In the genomic region with DNA sequence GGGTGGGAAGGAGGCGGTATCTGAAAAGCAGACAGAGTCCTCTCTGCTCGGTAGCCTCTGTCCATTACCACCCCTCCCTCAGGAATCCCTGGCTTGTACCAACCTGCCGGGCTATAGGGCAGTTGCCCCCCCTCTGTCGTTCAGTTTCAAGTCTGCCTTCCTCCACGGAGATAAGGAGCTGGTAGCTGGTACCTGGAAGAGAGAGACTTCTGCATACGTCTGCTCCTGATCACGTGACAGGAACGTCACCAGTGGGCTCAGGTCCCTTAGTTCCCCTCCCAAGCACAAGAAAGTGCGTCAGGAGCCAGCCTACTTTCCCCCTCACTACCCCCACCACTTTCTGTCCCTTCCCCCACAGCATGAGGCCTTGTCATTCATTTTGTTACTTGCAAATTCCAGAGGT, we compare ENCODE assay signal across 8 mouse cellular contexts. TPM values are rescaled to one million over a fixed set of nuclear protein-coding genes. Genes with fewer than 3 reads are reported as not detected.
DNase-seq lines count a peak whose midpoint lies in the region; ATAC-seq and TF ChIP-seq lines count a peak whose summit lies in the region.

A gene (minus strand): TSS at position 213 of the 403 bp plus-strand sequence.

- peaks cover 10% of the 10 kb centered on the region; the same call in 1 of the 2 replicates for H3K4me1 ChIP-seq in G1E (ENCODE audit: insufficient read depth, low read depth, low read length)
- peaks cover 2% of the 10 kb centered on the region; the same call in 1 of the 2 replicates for H3K4me1 ChIP-seq in cerebellum, adult 2 months (ENCODE audit: control insufficient read depth, insufficient read depth, low read length)
- no peaks in the 10 kb centered on the region; the same call in 1 of the 2 replicates for H3K4me1 ChIP-seq in hindbrain, embryonic 16.5 days (ENCODE audit: control insufficient read depth, insufficient read depth, low read depth, low read length)
- H3K4me1 ChIP-seq in limb, embryonic 12.5 days (replicated peaks), result peaks cover 5% of the 10 kb centered on the region; the same call in 1 of the 2 replicates

- no peaks in the 10 kb centered on the region for H3K36me3 ChIP-seq in G1E (replicated peaks)
- H3K36me3 ChIP-seq in hindbrain, embryonic 16.5 days (ENCODE audit: control insufficient read depth, insufficient read depth, low read length), result no peaks in the 10 kb centered on the region
- no peaks in the 10 kb centered on the region for H3K36me3 ChIP-seq in limb, embryonic 12.5 days

- peak within 1 kb of the TSS; percentile 59 for H3K4me2 ChIP-seq in hindbrain, embryonic 16.5 days (ENCODE audit: low read length)
- H3K4me2 ChIP-seq in limb, embryonic 12.5 days, result peak within 1 kb of the TSS; percentile 59

- no peaks in the 10 kb centered on the region for H3K9me3 ChIP-seq in G1E (replicated peaks)
- H3K9me3 ChIP-seq in hindbrain, embryonic 16.5 days (ENCODE audit: control insufficient read depth, low read length), result no peaks in the 10 kb centered on the region
- no peaks in the 10 kb centered on the region for H3K9me3 ChIP-seq in limb, embryonic 12.5 days

- no peaks in the 10 kb centered on the region for H3K27me3 ChIP-seq in G1E (ENCODE audit: insufficient read depth, low read length)
- no peaks in the 10 kb centered on the region for H3K27me3 ChIP-seq in cerebellum, adult 2 months (ENCODE audit: control insufficient read depth, insufficient read depth, low read length)
- H3K27me3 ChIP-seq in hindbrain, embryonic 16.5 days (replicated peaks; ENCODE audit: control insufficient read depth, insufficient read depth, low read length), result no peaks in the 10 kb centered on the region
- H3K27me3 ChIP-seq in limb, embryonic 12.5 days, result peaks cover 28% of the 10 kb centered on the region; the same call in 1 of the 2 replicates

- TF ChIP-seq POLR2A in cerebellum, adult 2 months (IDR thresholded peaks at IDR 0.05; ENCODE audit: borderline replicate concordance, insufficient read depth, low read length), result peak; percentile 59; the same call in 1 of the 2 replicates

- ATAC-seq in G1E (ENCODE audit: extremely low read depth, insufficient number of reproducible peaks, low FRiP score, poor library complexity, severe bottlenecking), result no peak
- ATAC-seq in hindbrain, embryonic 16.5 days, result peak; percentile 97
- ATAC-seq in limb, embryonic 12.5 days (ENCODE audit: insufficient number of reproducible peaks, insufficient read depth, low FRiP score, low TSS enrichment, low read depth), result peak; percentile 85
- ATAC-seq in megakaryocyte, adult 5-6 weeks (ENCODE audit: poor library complexity, severe bottlenecking), result no peak

- H3K9ac ChIP-seq in hindbrain, embryonic 16.5 days (ENCODE audit: low read depth, low read length), result peak within 1 kb of the TSS; percentile 64
- peak within 1 kb of the TSS; percentile 27 for H3K9ac ChIP-seq in limb, embryonic 12.5 days (replicated peaks)

- TF ChIP-seq CTCF in G1E (IDR thresholded peaks at IDR 0.05; ENCODE audit: low read depth, low read length), result no peak
- no peak for TF ChIP-seq CTCF in cerebellum, adult 2 months (IDR thresholded peaks at IDR 0.05; ENCODE audit: borderline replicate concordance, insufficient read depth, low read depth, low read length)

- no peak for DNase-seq in G1E (ENCODE audit: low spot score)
- DNase-seq in cerebellum, adult 2 months, result peak; percentile 75 to 82
- peak; percentile 53 for DNase-seq in forelimb bud, embryonic 11.5 days (ENCODE audit: low read depth, low spot score)
- DNase-seq in neural tube, embryonic 10.5 days (ENCODE audit: extremely low spot score, low spot score), result peak; percentile 29
- DNase-seq in adrenal gland, postnatal 25 days, result no peak

- peak within 1 kb of the TSS; percentile 74 for H3K27ac ChIP-seq in cerebellum, adult 2 months (ENCODE audit: insufficient read depth, low read length)
- H3K27ac ChIP-seq in hindbrain, embryonic 16.5 days (ENCODE audit: low read depth, low read length), result peak within 1 kb of the TSS; percentile 79
- no peak within 1 kb of the TSS for H3K27ac ChIP-seq in limb, embryonic 12.5 days

- H3K4me3 ChIP-seq in G1E (ENCODE audit: low read depth, low read length), result peak within 1 kb of the TSS; percentile 51
- peak within 1 kb of the TSS; percentile 96 for H3K4me3 ChIP-seq in cerebellum, adult 2 months (replicated peaks; ENCODE audit: insufficient read depth, low read depth, low read length)
- peak within 1 kb of the TSS; percentile 50 for H3K4me3 ChIP-seq in hindbrain, embryonic 16.5 days (ENCODE audit: low read length)
- peak within 1 kb of the TSS; percentile 43 for H3K4me3 ChIP-seq in limb, embryonic 12.5 days (replicated peaks)

- 2% methylated on average over 9 of the region's 9 CpGs for WGBS in cerebellum, adult 2 months
- 23% methylated on average over 9 of the region's 9 CpGs for WGBS in hindbrain, embryonic 16.5 days
- WGBS in limb, embryonic 12.5 days, result 15% methylated on average over 9 of the region's 9 CpGs

RNA-seq across cellular contexts. Expression of the gene that starts here (rescaled TPM):
- total RNA-seq in G1E (2014; fragmentation: Nextera tagmentation) (12.0 and 12.3 TPM in 2 replicates), G1E (2017) (0.23 and 0.93 TPM in 2 replicates)
- 3.3 and 3.6 TPM in 2 replicates for polyA plus RNA-seq in G1E (2012)
- polyA plus RNA-seq in cerebellum, adult 2 months (2012; rRNA removed), result 123 and 134 TPM in 2 replicates
- polyA plus RNA-seq in hindbrain, embryonic 16.5 days (2015; fragmentation: Nextera tagmentation; extraction: Ambion mirVana), result 37.8 and 39.5 TPM in 2 replicates
- polyA plus RNA-seq in limb, embryonic 12.5 days (2016; fragmentation: Nextera tagmentation; extraction: Ambion mirVana), result 12.7 and 13.8 TPM in 2 replicates
- total RNA-seq in megakaryocyte, adult 5-6 weeks (2015), result not detected in 2 replicates
- not detected in 2 replicates for total RNA-seq in megakaryocyte, adult 5-6 weeks (2017)
- 2.1 and 4.1 TPM in 2 replicates for total RNA-seq in adrenal gland, postnatal 25 days (2021)

Comparison
In these comparisons a context has a peak if more than half of its experiments do, and no peak if none do; other contexts are left out.
1. ATAC-seq: peak in hindbrain, embryonic 16.5 days (single experiment) and limb, embryonic 12.5 days (single experiment); none in G1E (single experiment) and megakaryocyte, adult 5-6 weeks (single experiment).
2. DNase-seq: peak in cerebellum, adult 2 months (2 of 2), forelimb bud, embryonic 11.5 days (single experiment) and neural tube, embryonic 10.5 days (single experiment); none in G1E (single experiment) and adrenal gland, postnatal 25 days (single experiment).
3. H3K4me3 ChIP-seq: peak in every context shown above with its lines; median percentile 96 in cerebellum, adult 2 months; 51 in G1E; 50 in hindbrain, embryonic 16.5 days; 43 in limb, embryonic 12.5 days.